ENCODE assay signal across 7 mouse cellular contexts in genomic region chr10:20854621-20855363, GRCm38 (mm10).
A peak's percentile ranks its signal among the peaks of the same experiment; 100 is the strongest.
DNase-seq lines count a peak whose midpoint lies in the region; ATAC-seq and TF ChIP-seq lines count a peak whose summit lies in the region.

No protein-coding gene starts in this region.

- H3K9ac ChIP-seq in CH12.LX (ENCODE audit: insufficient read depth, low read depth): no peak overlapping the region
- H3K9ac ChIP-seq in forebrain, embryonic 14.5 days (ENCODE audit: low read length): peak overlapping the region; percentile 40; the same call in 1 of the 2 replicates
- H3K9ac ChIP-seq in hindbrain, embryonic 11.5 days (ENCODE audit: low read depth, low read length): no peak overlapping the region

- TF ChIP-seq EP300 in CH12.LX (IDR thresholded peaks at IDR 0.05; ENCODE audit: low read length): no peak

- peaks cover 3 to 18% of the 10 kb centered on the region in 2 experiments for H3K4me1 ChIP-seq in CH12.LX (ENCODE audit: control insufficient read depth in 1 of 2, insufficient read depth in 2 of 2)
- 0 out of 2 replicates have a peak, but pooled peaks cover 2% of the 10 kb centered on the region for H3K4me1 ChIP-seq in forebrain, embryonic 14.5 days (ENCODE audit: control insufficient read depth, insufficient read depth, low read length)
- H3K4me1 ChIP-seq in hindbrain, embryonic 11.5 days (replicated peaks; ENCODE audit: control insufficient read depth, insufficient read depth, low read length): no peaks in the 10 kb centered on the region
- peaks cover 14% of the 10 kb centered on the region for H3K4me1 ChIP-seq in limb, embryonic 10.5 days

- no peak for TF ChIP-seq RAD21 in CH12.LX (IDR thresholded peaks at IDR 0.05; ENCODE audit: low read depth, low read length)

- no peaks in the 10 kb centered on the region for H3K9me3 ChIP-seq in CH12.LX (replicated peaks; ENCODE audit: low read length)
- H3K9me3 ChIP-seq in forebrain, embryonic 14.5 days (replicated peaks; ENCODE audit: control insufficient read depth, low read length): no peaks in the 10 kb centered on the region
- H3K9me3 ChIP-seq in hindbrain, embryonic 11.5 days (ENCODE audit: control insufficient read depth, low read length): no peaks in the 10 kb centered on the region
- no peaks in the 10 kb centered on the region for H3K9me3 ChIP-seq in limb, embryonic 10.5 days (replicated peaks)

- no peak for TF ChIP-seq POLR2A in CH12.LX (IDR thresholded peaks at IDR 0.05; ENCODE audit: low read depth, low read length)

- H3K79me2 ChIP-seq in CH12.LX (replicated peaks; ENCODE audit: control insufficient read depth, extremely low read depth, insufficient read depth, poor library complexity, severe bottlenecking): no peaks in the 10 kb centered on the region

- H3K27ac ChIP-seq in CH12.LX (ENCODE audit: insufficient read depth, low read depth): no peak overlapping the region
- peak overlapping the region; percentile 35; the same call in 1 of the 2 replicates for H3K27ac ChIP-seq in forebrain, embryonic 14.5 days (ENCODE audit: low read depth, low read length)
- no peak overlapping the region for H3K27ac ChIP-seq in hindbrain, embryonic 11.5 days (ENCODE audit: low read depth, low read length)
- H3K27ac ChIP-seq in limb, embryonic 10.5 days: no peak overlapping the region

- no peaks in the 10 kb centered on the region for H3K27me3 ChIP-seq in CH12.LX (replicated peaks)
- H3K27me3 ChIP-seq in forebrain, embryonic 14.5 days (replicated peaks; ENCODE audit: control insufficient read depth, insufficient read depth, low read length): no peaks in the 10 kb centered on the region
- H3K27me3 ChIP-seq in hindbrain, embryonic 11.5 days (ENCODE audit: control insufficient read depth, insufficient read depth, low read length): no peaks in the 10 kb centered on the region
- peaks cover 16% of the 10 kb centered on the region; the same call in 1 of the 2 replicates for H3K27me3 ChIP-seq in limb, embryonic 10.5 days (ENCODE audit: low read depth, poor library complexity, severe bottlenecking)

- no peak for DNase-seq in CH12.LX (ENCODE audit: extremely low read depth)
- peak; percentile 39 for DNase-seq in brain, embryonic 18.5 days (ENCODE audit: low read depth, low spot score)
- peak; percentile 51 for DNase-seq in forebrain, embryonic 14.5 days (ENCODE audit: low spot score)
- peak; percentile 53 for DNase-seq in hindbrain, embryonic 11.5 days (ENCODE audit: low spot score)
- peak; percentile 47 for DNase-seq in limb, embryonic 10.5 days (ENCODE audit: low spot score)
- DNase-seq in skeletal muscle tissue, adult 2 months (ENCODE audit: low read depth, low spot score): peak; percentile 31

- peak; percentile 77 for ATAC-seq in forebrain, embryonic 14.5 days
- ATAC-seq in hindbrain, embryonic 11.5 days (ENCODE audit: low FRiP score): peak; percentile 56
- peak; percentile 74 for ATAC-seq in megakaryocyte-erythroid progenitor cell, adult 5-6 weeks (replicated peaks; ENCODE audit: low FRiP score, low TSS enrichment, poor library complexity, severe bottlenecking)

- dilution Hi-C loops in CH12.LX (cut with MboI; ENCODE audit: extremely low pct_ligation_motif_present, extremely low pct_unique_long_range_greater_than_20kb, low sequenced_read_pairs): no loop called here

- TF ChIP-seq CTCF in CH12.LX (conservative IDR thresholded peaks at IDR 0.05 in 1 of 2, IDR thresholded peaks at IDR 0.05 in 1 of 2; ENCODE audit: low read depth in 2 of 2, low read length in 2 of 2): no peak

- H3K4me2 ChIP-seq in CH12.LX (ENCODE audit: insufficient read depth, low read depth, poor library complexity, severe bottlenecking): peak overlapping the region; percentile 30
- H3K4me2 ChIP-seq in forebrain, embryonic 14.5 days (ENCODE audit: low read length): peak overlapping the region; percentile 33
- no peak overlapping the region for H3K4me2 ChIP-seq in hindbrain, embryonic 11.5 days (replicated peaks; ENCODE audit: low read depth, low read length)

- no peak overlapping the region for H3K4me3 ChIP-seq in CH12.LX (replicated peaks in 1 of 3; ENCODE audit: low read depth in 2 of 3, low read length in 2 of 3, poor library complexity in 1 of 3)
- no peak overlapping the region for H3K4me3 ChIP-seq in forebrain, embryonic 14.5 days (ENCODE audit: low read depth, low read length)
- 0 out of 2 replicates have a peak overlapping the region, but pooled peaks have one; percentile 4 for H3K4me3 ChIP-seq in hindbrain, embryonic 11.5 days (ENCODE audit: low read depth, low read length)
- peak overlapping the region; percentile 37 for H3K4me3 ChIP-seq in limb, embryonic 10.5 days

- no peaks in the 10 kb centered on the region for H3K36me3 ChIP-seq in CH12.LX (replicated peaks in 1 of 2; ENCODE audit: control insufficient read depth in 1 of 2, insufficient read depth in 1 of 2, low read length in 1 of 2)
- H3K36me3 ChIP-seq in forebrain, embryonic 14.5 days (ENCODE audit: control insufficient read depth, insufficient read depth, low read length): no peaks in the 10 kb centered on the region
- no peaks in the 10 kb centered on the region for H3K36me3 ChIP-seq in hindbrain, embryonic 11.5 days (ENCODE audit: control insufficient read depth, insufficient read depth, low read length)
- no peaks in the 10 kb centered on the region for H3K36me3 ChIP-seq in limb, embryonic 10.5 days

- in situ Hi-C loops in CH12.LX (cut with MboI; ENCODE audit: low pct_ligation_motif_present, low pct_unique_long_range_greater_than_20kb, low sequenced_read_pairs): no loop called here

- 37% methylated on average over 14 of the region's 14 CpGs for WGBS in forebrain, embryonic 14.5 days
- 38% methylated on average over 14 of the region's 14 CpGs for WGBS in hindbrain, embryonic 11.5 days
- WGBS in limb, embryonic 10.5 days: 16% methylated on average over 14 of the region's 14 CpGs

TF ChIP-seq in CH12.LX, 34 proteins besides CTCF, POLR2A, EP300 and RAD21:
- TF ChIP-seq PAX5 (IDR thresholded peaks at IDR 0.05; ENCODE audit: low read length) (no peak), MAZ (IDR thresholded peaks at IDR 0.05; ENCODE audit: low read depth, low read length) (no peak), JUND (conservative IDR thresholded peaks at IDR 0.05; ENCODE audit: low read depth, low read length) (no peak), ZNF384 (IDR thresholded peaks at IDR 0.05; ENCODE audit: low read depth, low read length) (no peak), POLR2AphosphoS2 (IDR thresholded peaks at IDR 0.05; ENCODE audit: low read depth, low read length) (no peak), IRF4 (IDR thresholded peaks at IDR 0.05; ENCODE audit: low read depth, low read length) (no peak), CHD2 (IDR thresholded peaks at IDR 0.05; ENCODE audit: low read length) (no peak), TCF12 (IDR thresholded peaks at IDR 0.05; ENCODE audit: low read depth, low read length) (no peak), HCFC1 (IDR thresholded peaks at IDR 0.05; ENCODE audit: low read depth, low read length) (no peak), SIN3A (IDR thresholded peaks at IDR 0.05; ENCODE audit: low read length) (no peak), ZC3H11A (IDR thresholded peaks at IDR 0.05; ENCODE audit: low read depth, low read length) (no peak), USF2 (conservative IDR thresholded peaks at IDR 0.05; ENCODE audit: low read depth, low read length) (no peak), ELF1 (IDR thresholded peaks at IDR 0.05; ENCODE audit: low read depth, low read length) (no peak), CHD1 (IDR thresholded peaks at IDR 0.05; ENCODE audit: low read depth, low read length) (no peak), NRF1 (IDR thresholded peaks at IDR 0.05; ENCODE audit: low read depth, low read length) (no peak), ETS1 (conservative IDR thresholded peaks at IDR 0.05; ENCODE audit: low read depth, low read length) (no peak), MAFK (IDR thresholded peaks at IDR 0.05; ENCODE audit: insufficient replicate concordance, low read length) (no peak), USF1 (IDR thresholded peaks at IDR 0.05; ENCODE audit: low read depth, low read length) (no peak), JUN (IDR thresholded peaks at IDR 0.05; ENCODE audit: insufficient read depth, low read depth, low read length) (no peak), TBP (conservative IDR thresholded peaks at IDR 0.05; ENCODE audit: low read depth, low read length) (no peak)

Comparison
In these comparisons a context has a peak if more than half of its experiments do, and no peak if none do; other contexts are left out.
1. H3K4me3 ChIP-seq: peak in hindbrain, embryonic 11.5 days (single experiment) and limb, embryonic 10.5 days (single experiment); none in CH12.LX (0 of 3) and forebrain, embryonic 14.5 days (single experiment).
2. Peak in every context shown above with its lines, with median percentiles within 50 percentile points of each other: ATAC-seq.